ENCODE assay signal across 24 mouse cellular contexts in the genomic region with DNA sequence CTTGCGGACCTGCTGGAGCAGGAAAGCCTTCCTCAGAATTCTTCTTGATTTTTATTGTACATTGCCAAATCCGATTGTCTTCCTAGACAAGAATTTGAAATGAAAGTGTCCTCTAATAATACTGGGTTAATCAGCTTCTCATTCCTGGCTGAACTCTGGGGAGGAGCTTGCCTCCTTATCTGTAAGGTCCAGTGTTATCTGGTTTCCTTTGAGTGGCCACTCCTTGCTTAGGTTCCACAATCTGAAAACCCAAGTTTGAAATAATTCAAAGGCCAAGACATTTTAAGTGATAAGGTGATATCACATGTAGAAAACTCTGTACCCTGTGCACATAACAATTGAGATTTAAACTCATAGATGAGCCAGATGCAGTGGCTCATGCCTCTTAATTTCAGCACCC.
DNase-seq lines count a peak whose midpoint lies in the region; ATAC-seq and TF ChIP-seq lines count a peak whose summit lies in the region.
"Had no signal": no experiment of that assay in that cellular context is flagged by ENCODE, and none has a peak within 500 bp of the region (broad histone marks: within the 10 kb centered on the region; RNA-seq: fewer than 3 reads in every experiment).

No protein-coding gene starts in this region.

- no peak overlapping the region for H3K27ac ChIP-seq in intestine, embryonic 15.5 days
- H3K27ac ChIP-seq in intestine, postnatal 0 days (ENCODE audit: low read depth, low read length): no peak overlapping the region
- no peak overlapping the region for H3K27ac ChIP-seq in stomach, embryonic 16.5 days (ENCODE audit: low read length)
- no peak overlapping the region for H3K27ac ChIP-seq in stomach, postnatal 0 days (replicated peaks)
- H3K27ac ChIP-seq in gastrocnemius, adult 2 months: no peak overlapping the region
- H3K27ac ChIP-seq: embryonic facial prominence, embryonic 13.5 days; embryonic facial prominence, embryonic 15.5 days; forebrain, embryonic 10.5 days; forebrain, embryonic 12.5 days had no signal

- no peaks in the 10 kb centered on the region for H3K27me3 ChIP-seq in intestine, embryonic 15.5 days (replicated peaks)
- H3K27me3 ChIP-seq in intestine, postnatal 0 days (replicated peaks; ENCODE audit: control insufficient read depth, insufficient read depth, low read length): no peaks in the 10 kb centered on the region
- no peaks in the 10 kb centered on the region for H3K27me3 ChIP-seq in stomach, embryonic 16.5 days (ENCODE audit: control insufficient read depth, insufficient read depth, low read length)
- H3K27me3 ChIP-seq in stomach, postnatal 0 days (ENCODE audit: control insufficient read depth, insufficient read depth, low read length): no peaks in the 10 kb centered on the region
- H3K27me3 ChIP-seq: embryonic facial prominence, embryonic 13.5 days; embryonic facial prominence, embryonic 15.5 days; forebrain, embryonic 12.5 days had no signal

- TF ChIP-seq CTCF in intestine, postnatal 0 days (IDR thresholded peaks at IDR 0.05; ENCODE audit: low read depth): no peak
- no peak for TF ChIP-seq CTCF in stomach, postnatal 0 days (IDR thresholded peaks at IDR 0.05; ENCODE audit: low read depth)
- no peak for TF ChIP-seq CTCF in gastrocnemius, adult 2 months (IDR thresholded peaks at IDR 0.05)

- no peak for TF ChIP-seq EP300 in stomach, postnatal 0 days (optimal IDR thresholded peaks at IDR 0.05)

- intact Hi-C loops in gastrocnemius, adult 2 months (cut with DNase I): no loop called here

- ATAC-seq in intestine, embryonic 15.5 days: peak; percentile 74
- ATAC-seq in intestine, postnatal 0 days: no peak
- ATAC-seq in stomach, embryonic 16.5 days (ENCODE audit: insufficient read depth, low FRiP score): peak; percentile 68; the same call in 1 of the 2 replicates
- ATAC-seq in stomach, postnatal 0 days (ENCODE audit: low FRiP score, low TSS enrichment): no peak
- ATAC-seq in hematopoietic stem cell, adult 5-6 weeks (replicated peaks in 1 of 2; ENCODE audit: insufficient read depth in 1 of 2, low FRiP score in 2 of 2, low TSS enrichment in 1 of 2, low read depth in 1 of 2, poor library complexity in 2 of 2, severe bottlenecking in 2 of 2): peak; percentile 25 to 27; a peak in 2 of 4 replicates
- ATAC-seq: activated CD4-positive, CD25-positive, alpha-beta regulatory T cell, adult 4 months; forebrain, embryonic 14.5 days; forebrain, embryonic 16.5 days; Patski had no signal

- no peak for DNase-seq in stomach, postnatal 0 days (ENCODE audit: low spot score)
- DNase-seq in embryo, embryonic 11 days: no peak
- DNase-seq in gastrocnemius, adult 2 months: no peak
- DNase-seq: adrenal gland, adult 8-10 months; adrenal gland, postnatal 14 days; adrenal gland, postnatal 36 days; cerebellum, adult 11-12 months; cerebellum, adult 2 months; cerebellum, adult 9-10 months; cerebellum, postnatal 10 days; cerebellum, postnatal 25 days had no signal

- H3K4me2 ChIP-seq in intestine, embryonic 15.5 days (replicated peaks): no peak overlapping the region
- no peak overlapping the region for H3K4me2 ChIP-seq in intestine, postnatal 0 days (replicated peaks; ENCODE audit: low read depth)
- H3K4me2 ChIP-seq in stomach, embryonic 16.5 days (ENCODE audit: low read depth, low read length): no peak overlapping the region
- no peak overlapping the region for H3K4me2 ChIP-seq in stomach, postnatal 0 days (replicated peaks; ENCODE audit: low read depth)
- H3K4me2 ChIP-seq: embryonic facial prominence, embryonic 13.5 days; embryonic facial prominence, embryonic 15.5 days; forebrain, embryonic 12.5 days had no signal

- 59% methylated on average over 2 of the region's 2 CpGs for WGBS in intestine, embryonic 15.5 days
- 45% methylated on average over 2 of the region's 2 CpGs for WGBS in intestine, postnatal 0 days
- WGBS in stomach, embryonic 16.5 days: 60% methylated on average over 2 of the region's 2 CpGs
- whole genome bisulfite sequencing in stomach, postnatal 0 days: 70% methylated on average over 2 of the region's 2 CpGs

- no peaks in the 10 kb centered on the region for H3K4me1 ChIP-seq in intestine, embryonic 15.5 days (replicated peaks)
- H3K4me1 ChIP-seq in intestine, postnatal 0 days (replicated peaks; ENCODE audit: control insufficient read depth, insufficient read depth, low read length): no peaks in the 10 kb centered on the region
- H3K4me1 ChIP-seq in stomach, embryonic 16.5 days (ENCODE audit: control insufficient read depth, insufficient read depth, low read length): no peaks in the 10 kb centered on the region
- H3K4me1 ChIP-seq in stomach, postnatal 0 days (replicated peaks; ENCODE audit: control insufficient read depth, insufficient read depth): no peaks in the 10 kb centered on the region
- H3K4me1 ChIP-seq: embryonic facial prominence, embryonic 13.5 days; embryonic facial prominence, embryonic 15.5 days; forebrain, embryonic 10.5 days; forebrain, embryonic 12.5 days had no signal

- no peaks in the 10 kb centered on the region for H3K36me3 ChIP-seq in intestine, embryonic 15.5 days
- no peaks in the 10 kb centered on the region for H3K36me3 ChIP-seq in intestine, postnatal 0 days (ENCODE audit: control insufficient read depth, insufficient read depth)
- H3K36me3 ChIP-seq in stomach, embryonic 16.5 days (ENCODE audit: control insufficient read depth, insufficient read depth, low read length): no peaks in the 10 kb centered on the region
- no peaks in the 10 kb centered on the region for H3K36me3 ChIP-seq in stomach, postnatal 0 days (ENCODE audit: control insufficient read depth, insufficient read depth, low read length)
- H3K36me3 ChIP-seq: embryonic facial prominence, embryonic 13.5 days; embryonic facial prominence, embryonic 15.5 days; forebrain, embryonic 10.5 days; forebrain, embryonic 12.5 days had no signal

- no peak overlapping the region for H3K9ac ChIP-seq in intestine, embryonic 15.5 days
- no peak overlapping the region for H3K9ac ChIP-seq in intestine, postnatal 0 days (ENCODE audit: low read depth, low read length)
- H3K9ac ChIP-seq in stomach, embryonic 16.5 days (ENCODE audit: low read length): no peak overlapping the region
- no peak overlapping the region for H3K9ac ChIP-seq in stomach, postnatal 0 days (ENCODE audit: low read length)
- H3K9ac ChIP-seq: embryonic facial prominence, embryonic 13.5 days; embryonic facial prominence, embryonic 15.5 days; forebrain, embryonic 12.5 days had no signal

- H3K9me3 ChIP-seq in intestine, embryonic 15.5 days: no peaks in the 10 kb centered on the region
- H3K9me3 ChIP-seq in intestine, postnatal 0 days (ENCODE audit: control insufficient read depth): no peaks in the 10 kb centered on the region
- no peaks in the 10 kb centered on the region for H3K9me3 ChIP-seq in stomach, embryonic 16.5 days (replicated peaks; ENCODE audit: control insufficient read depth, low read length)
- H3K9me3 ChIP-seq in stomach, postnatal 0 days (ENCODE audit: control insufficient read depth, low read length): no peaks in the 10 kb centered on the region
- H3K9me3 ChIP-seq: embryonic facial prominence, embryonic 13.5 days; embryonic facial prominence, embryonic 15.5 days; forebrain, embryonic 10.5 days; forebrain, embryonic 12.5 days had no signal

- H3K4me3 ChIP-seq in intestine, embryonic 15.5 days (replicated peaks): no peak overlapping the region
- H3K4me3 ChIP-seq in intestine, postnatal 0 days (ENCODE audit: low read depth, low read length): no peak overlapping the region
- H3K4me3 ChIP-seq in stomach, embryonic 16.5 days (replicated peaks; ENCODE audit: low read length): no peak overlapping the region
- H3K4me3 ChIP-seq in stomach, postnatal 0 days (ENCODE audit: low read depth, low read length): no peak overlapping the region
- no peak overlapping the region for H3K4me3 ChIP-seq in gastrocnemius, adult 2 months
- H3K4me3 ChIP-seq: embryonic facial prominence, embryonic 13.5 days; embryonic facial prominence, embryonic 15.5 days; erythroblast, embryonic 14.5 days; forebrain, embryonic 10.5 days; forebrain, embryonic 12.5 days had no signal

Comparison
In these comparisons a context has a peak if more than half of its experiments do, and no peak if none do; other contexts are left out.
1. ATAC-seq: peak in intestine, embryonic 15.5 days (single experiment), stomach, embryonic 16.5 days (single experiment) and hematopoietic stem cell, adult 5-6 weeks (2 of 2); none in intestine, postnatal 0 days (single experiment) and stomach, postnatal 0 days (single experiment).